Mouse (Mus musculus) lung, embryonic 16.5 days (tissue): Measurements from ENCODE around the gene Arap1. TPM values are rescaled to one million over a fixed set of nuclear protein-coding genes. Genes with fewer than 3 reads are reported as not detected.

Source experiments
- ATAC-seq: fragments of 200-750 bp; cut with Nextera tagmentation; 2 replicates; pipeline ENCODE4 v1.8.0; 2017; ENCODE audit warnings: low read depth, mild to moderate bottlenecking, moderate library complexity
- H3K27ac ChIP-seq: fragments of 300-500 bp; sonication (generic); 2 replicates; pipeline ENCODE4 v1.5.1; 2014; ENCODE audit warnings: mild to moderate bottlenecking, control low read depth, low read length
- H3K27me3 ChIP-seq: fragments of 300-500 bp; sonication (generic); 2 replicates; pipeline ENCODE4 v1.6.1; 2014; ENCODE audit warnings: low read depth, low read length, mixed read lengths; ENCODE audit not compliant: control insufficient read depth, insufficient read depth
- H3K36me3 ChIP-seq: fragments of 300-500 bp; sonication (generic); 2 replicates; pipeline ENCODE4 v1.6.1; 2014; ENCODE audit warnings: low read length; ENCODE audit not compliant: control insufficient read depth, insufficient read depth
- H3K4me1 ChIP-seq: fragments of 300-500 bp; sonication (generic); replicated peaks from 2 replicates; pipeline ENCODE4 v1.6.1; 2014; ENCODE audit warnings: low read length, mixed read lengths; ENCODE audit not compliant: control insufficient read depth, insufficient read depth
- H3K4me2 ChIP-seq: fragments of 300-500 bp; sonication (generic); 2 replicates; pipeline ENCODE4 v1.6.1; 2014; ENCODE audit warnings: low read depth, low read length, control low read depth
- H3K4me3 ChIP-seq: fragments of 300-500 bp; sonication (generic); 2 replicates; pipeline ENCODE4 v1.5.1; 2014; ENCODE audit warnings: mild to moderate bottlenecking, low read length, control low read depth
- H3K9ac ChIP-seq: fragments of 300-500 bp; sonication (generic); 2 replicates; pipeline ENCODE4 v1.6.1; 2014; ENCODE audit warnings: low read length, control low read depth
- H3K9me3 ChIP-seq: fragments of 300-500 bp; sonication (generic); 2 replicates; pipeline ENCODE4 v1.6.1; 2016; ENCODE audit warnings: low read length; ENCODE audit not compliant: control insufficient read depth
- WGBS: fragments of 180-500 bp; shearing (Covaris S2); extraction: QIAGEN DNeasy Blood & Tissue Kit; methylation state at CpG from one replicate; pipeline ENCODE4 v1.1.7; 2014; 5-methylcytosine and 5-hydroxymethylcytosine counted together
- polyA plus RNA-seq: library from polyadenylated mRNA; unstranded; fragments of >200 nt; fragmentation: Nextera tagmentation; extraction: Ambion mirVana; gene quantifications from 2 replicates; pipeline ENCODE4 v1.2.1, GENCODE M21; 2015

The Arap1 gene
- 115 and 118 TPM in 2 replicates for polyA plus RNA-seq

GRCm38 (mm10) chr7:101347767-101348270 lies at the start of gene Arap1:
Arap1 (plus strand) TSS chr7:101348067.
- H3K4me1 ChIP-seq, result peaks cover 13% of the 10 kb centered on the region
- peak within 1 kb of the TSS; percentile 91 for H3K4me2 ChIP-seq
- WGBS, result under 1% methylated on average over 35 of the region's 35 CpGs
- no peaks in the 10 kb centered on the region for H3K9me3 ChIP-seq
- ATAC-seq, result peak; percentile 93
- peak within 1 kb of the TSS; percentile 50 for H3K4me3 ChIP-seq
- 0 out of 2 replicates have a peak within 1 kb of the TSS, but pooled peaks have one; percentile 4 for H3K27ac ChIP-seq
- peak within 1 kb of the TSS; percentile 68 for H3K9ac ChIP-seq
- no peaks in the 10 kb centered on the region for H3K27me3 ChIP-seq
- H3K36me3 ChIP-seq, result peaks cover 3% of the 10 kb centered on the region

- no peak for ATAC-seq
- Histone ChIP-seq H3K4me1 (peaks cover 19% of the 10 kb centered on the region), H3K27ac (no peak overlapping the region), H3K27me3 (0 out of 2 replicates have a peak, but pooled peaks cover 4% of the 10 kb centered on the region), H3K9ac (no peak overlapping the region), H3K4me3 (no peak overlapping the region), H3K36me3 (no peaks in the 10 kb centered on the region), H3K4me2 (no peak overlapping the region), H3K9me3 (no peaks in the 10 kb centered on the region)
- 74% methylated on average over 3 of the region's 3 CpGs for WGBS
Measured at GRCm38 (mm10) chr7:101298375-101298774, 49.5 kb upstream of the Arap1 start.

- peak; percentile 43 for ATAC-seq
- Histone ChIP-seq H3K36me3 (no peaks in the 10 kb centered on the region), H3K27ac (peak overlapping the region; percentile 36), H3K4me3 (peak overlapping the region; percentile 71), H3K4me2 (peak overlapping the region; percentile 87), H3K4me1 (peaks cover 17% of the 10 kb centered on the region), H3K27me3 (0 out of 2 replicates have a peak, but pooled peaks cover 4% of the 10 kb centered on the region), H3K9me3 (no peaks in the 10 kb centered on the region), H3K9ac (peak overlapping the region; percentile 78)
- WGBS, result under 1% methylated on average over 30 of the region's 30 CpGs
Measured at GRCm38 (mm10) chr7:101301361-101301880, 46.4 kb upstream of the Arap1 start.

- under 1% methylated on average over 39 of the region's 39 CpGs for WGBS
- Histone ChIP-seq H3K27me3 (0 out of 2 replicates have a peak, but pooled peaks cover 4% of the 10 kb centered on the region), H3K4me1 (peaks cover 12% of the 10 kb centered on the region), H3K9ac (peak within 1 kb of the TSS; percentile 78), H3K4me3 (peak within 1 kb of the TSS; percentile 71), H3K4me2 (peak within 1 kb of the TSS; percentile 87), H3K36me3 (no peaks in the 10 kb centered on the region), H3K27ac (peak within 1 kb of the TSS; percentile 37), H3K9me3 (no peaks in the 10 kb centered on the region)
- ATAC-seq, result peak; percentile 95
Measured at GRCm38 (mm10) chr7:101301881-101302456, 45.9 kb upstream of the Arap1 start, which contains the start of gene Atg16l2. Atg16l2 (minus strand) TSS chr7:101302251.

- Histone ChIP-seq H3K4me1 (peaks cover 12% of the 10 kb centered on the region), H3K4me3 (peak overlapping the region; percentile 71), H3K4me2 (peak overlapping the region; percentile 87), H3K9ac (peak overlapping the region; percentile 78; the same call in 1 of the 2 replicates), H3K27me3 (0 out of 2 replicates have a peak, but pooled peaks cover 3% of the 10 kb centered on the region), H3K27ac (peak overlapping the region; percentile 37; the same call in 1 of the 2 replicates), H3K9me3 (no peaks in the 10 kb centered on the region), H3K36me3 (no peaks in the 10 kb centered on the region)
- no peak for ATAC-seq
- WGBS, result 28% methylated on average over 7 of the region's 7 CpGs
Measured at GRCm38 (mm10) chr7:101302691-101303090, 45.2 kb upstream of the Arap1 start.

GRCm38 (mm10) chr7:101306841-101307240 lies 41.0 kb upstream of the Arap1 start:
- ATAC-seq, result no peak
- Histone ChIP-seq H3K36me3 (no peaks in the 10 kb centered on the region), H3K4me1 (peaks cover 13% of the 10 kb centered on the region), H3K9me3 (no peaks in the 10 kb centered on the region), H3K4me3 (no peak overlapping the region), H3K27ac (no peak overlapping the region), H3K4me2 (no peak overlapping the region), H3K27me3 (no peaks in the 10 kb centered on the region), H3K9ac (no peak overlapping the region)
- WGBS, result 21% methylated on average over 2 of the region's 2 CpGs

GRCm38 (mm10) chr7:101309985-101310326 lies 37.9 kb upstream of the Arap1 start:
- Histone ChIP-seq H3K9me3 (no peaks in the 10 kb centered on the region), H3K27ac (peak overlapping the region; percentile 100), H3K4me3 (peak overlapping the region; percentile 70), H3K4me1 (peaks cover 8% of the 10 kb centered on the region), H3K9ac (peak overlapping the region; percentile 87), H3K27me3 (no peaks in the 10 kb centered on the region), H3K4me2 (peak overlapping the region; percentile 63), H3K36me3 (no peaks in the 10 kb centered on the region)
- 30% methylated on average over 5 of the region's 5 CpGs for WGBS
- ATAC-seq, result no peak

GRCm38 (mm10) chr7:101310327-101311028 lies 37.4 kb upstream of the Arap1 start:
- Histone ChIP-seq H3K27me3 (no peaks in the 10 kb centered on the region), H3K27ac (peak overlapping the region; percentile 100), H3K9ac (peak overlapping the region; percentile 87), H3K9me3 (no peaks in the 10 kb centered on the region), H3K4me1 (peaks cover 8% of the 10 kb centered on the region), H3K36me3 (no peaks in the 10 kb centered on the region), H3K4me2 (peak overlapping the region; percentile 63), H3K4me3 (peak overlapping the region; percentile 70)
- under 1% methylated on average over 43 of the region's 43 CpGs for WGBS
- ATAC-seq, result peak; percentile 97

- H3K4me3 ChIP-seq, result peak overlapping the region; percentile 70
- H3K27ac ChIP-seq, result no peak overlapping the region
- peaks cover 8% of the 10 kb centered on the region for H3K4me1 ChIP-seq
- no peaks in the 10 kb centered on the region for H3K36me3 ChIP-seq
- no peak for ATAC-seq
- peak overlapping the region; percentile 56 for H3K9ac ChIP-seq
- H3K27me3 ChIP-seq, result no peaks in the 10 kb centered on the region
- H3K4me2 ChIP-seq, result peak overlapping the region; percentile 55
- no peaks in the 10 kb centered on the region for H3K9me3 ChIP-seq
- 27% methylated on average over 2 of the region's 2 CpGs for WGBS
Measured at GRCm38 (mm10) chr7:101311061-101311460, 36.8 kb upstream of the Arap1 start.
